15 mouse cellular contexts compared by ENCODE assay signal in the genomic region with DNA sequence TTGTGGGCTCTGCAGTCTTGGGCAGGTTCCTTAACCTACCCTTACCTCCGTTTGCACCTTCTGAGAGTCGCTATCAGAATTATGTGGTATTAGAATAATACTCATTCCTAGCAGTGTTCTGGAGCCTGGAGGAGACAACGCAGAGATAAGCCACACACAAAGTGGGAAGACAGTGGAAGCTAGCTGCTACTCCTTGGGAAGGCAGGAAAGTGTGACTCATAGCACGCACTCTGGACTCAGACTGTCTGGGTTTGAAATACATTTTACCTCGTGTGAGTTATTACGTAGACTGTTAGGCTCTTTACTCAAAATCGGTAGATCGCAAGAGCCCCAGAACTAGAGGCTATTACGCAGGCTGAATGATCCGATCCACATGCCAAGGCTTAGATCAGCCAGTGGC.
DNase-seq lines count a peak whose midpoint lies in the region; ATAC-seq and TF ChIP-seq lines count a peak whose summit lies in the region.
"Had no signal": no experiment of that assay in that cellular context is flagged by ENCODE, and none has a peak within 500 bp of the region (broad histone marks: within the 10 kb centered on the region; RNA-seq: fewer than 3 reads in every experiment).

No protein-coding gene starts in this region.

- TF ChIP-seq CTCF in hindbrain, postnatal 0 days (IDR thresholded peaks at IDR 0.05; ENCODE audit: low read depth), result no peak
- TF ChIP-seq CTCF in embryonic fibroblast, embryonic 13.5 days (IDR thresholded peaks at IDR 0.05; ENCODE audit: borderline replicate concordance, insufficient read depth, low read length), result no peak

- no peaks in the 10 kb centered on the region for H3K36me3 ChIP-seq in hindbrain, embryonic 11.5 days (ENCODE audit: control insufficient read depth, insufficient read depth, low read length)
- no peaks in the 10 kb centered on the region for H3K36me3 ChIP-seq in hindbrain, postnatal 0 days (ENCODE audit: insufficient read depth, low read length)
- H3K36me3 ChIP-seq: G1E had no signal

- no peak for TF ChIP-seq POLR2A in embryonic fibroblast, embryonic 13.5 days (IDR thresholded peaks at IDR 0.05; ENCODE audit: low read depth, low read length)

- no peak for DNase-seq in frontal cortex, postnatal 14 days (ENCODE audit: low spot score in 2 of 2)
- peak; percentile 10 for DNase-seq in hindbrain, embryonic 11.5 days (ENCODE audit: low spot score)
- DNase-seq in hindbrain, postnatal 0 days (ENCODE audit: low spot score), result no peak
- DNase-seq in 416B (ENCODE audit: low read depth), result peak; percentile 34
- no peak for DNase-seq in ovary, postnatal 36 days (ENCODE audit: low spot score)
- DNase-seq in cerebellum, adult 9-10 months, result no peak
- DNase-seq: B cell, adult 2 months; cerebellum, postnatal 10 days; kidney, adult 18-20 months; lung, adult 2 months had no signal

- no peaks in the 10 kb centered on the region for H3K27me3 ChIP-seq in hindbrain, embryonic 11.5 days (ENCODE audit: control insufficient read depth, insufficient read depth, low read length)
- no peaks in the 10 kb centered on the region for H3K27me3 ChIP-seq in hindbrain, postnatal 0 days (ENCODE audit: insufficient read depth, low read length)

- H3K4me3 ChIP-seq in hindbrain, embryonic 11.5 days (ENCODE audit: low read depth, low read length), result no peak overlapping the region
- no peak overlapping the region for H3K4me3 ChIP-seq in hindbrain, postnatal 0 days (ENCODE audit: low read length)
- H3K4me3 ChIP-seq in embryonic fibroblast, embryonic 13.5 days (ENCODE audit: insufficient read depth, low read length), result no peak overlapping the region
- H3K4me3 ChIP-seq: erythroblast, embryonic 14.5 days had no signal

- ATAC-seq in frontal cortex, adult (ENCODE audit: low TSS enrichment), result peak; percentile 94
- no peak for ATAC-seq in hindbrain, embryonic 11.5 days (ENCODE audit: low FRiP score)
- ATAC-seq in hindbrain, postnatal 0 days, result no peak
- ATAC-seq: midbrain, embryonic 16.5 days had no signal

- H3K27ac ChIP-seq in hindbrain, embryonic 11.5 days (ENCODE audit: low read depth, low read length), result no peak overlapping the region
- H3K27ac ChIP-seq in hindbrain, postnatal 0 days, result no peak overlapping the region
- H3K27ac ChIP-seq in embryonic fibroblast, embryonic 13.5 days (ENCODE audit: insufficient read depth, low read length), result peak overlapping the region; percentile 38; the same call in 1 of the 2 replicates

- no peaks in the 10 kb centered on the region; the same call in 1 of the 2 replicates for H3K4me1 ChIP-seq in hindbrain, embryonic 11.5 days (replicated peaks; ENCODE audit: control insufficient read depth, insufficient read depth, low read length)
- no peaks in the 10 kb centered on the region for H3K4me1 ChIP-seq in hindbrain, postnatal 0 days (ENCODE audit: insufficient read depth, low read length)
- peaks cover 18% of the 10 kb centered on the region for H3K4me1 ChIP-seq in embryonic fibroblast, embryonic 13.5 days (ENCODE audit: control insufficient read depth, insufficient read depth, low read length)

- H3K4me2 ChIP-seq in hindbrain, embryonic 11.5 days (replicated peaks; ENCODE audit: low read depth, low read length), result no peak overlapping the region
- H3K4me2 ChIP-seq in hindbrain, postnatal 0 days (ENCODE audit: low read depth, low read length), result no peak overlapping the region

- 89% methylated on average over 10 of the region's 10 CpGs for WGBS in hindbrain, embryonic 11.5 days
- WGBS in hindbrain, postnatal 0 days, result 86% methylated on average over 10 of the region's 10 CpGs

- H3K9ac ChIP-seq in hindbrain, embryonic 11.5 days (ENCODE audit: low read depth, low read length), result no peak overlapping the region
- H3K9ac ChIP-seq in hindbrain, postnatal 0 days (replicated peaks; ENCODE audit: low read length), result no peak overlapping the region

- H3K9me3 ChIP-seq in hindbrain, embryonic 11.5 days (ENCODE audit: control insufficient read depth, low read length), result no peaks in the 10 kb centered on the region
- no peaks in the 10 kb centered on the region for H3K9me3 ChIP-seq in hindbrain, postnatal 0 days (ENCODE audit: low read length)
- H3K9me3 ChIP-seq: G1E had no signal

Comparison
In these comparisons a context has a peak if more than half of its experiments do, and no peak if none do; other contexts are left out.
1. DNase-seq: peak in hindbrain, embryonic 11.5 days (single experiment) and 416B (single experiment); none in frontal cortex, postnatal 14 days (0 of 2), hindbrain, postnatal 0 days (single experiment), ovary, postnatal 36 days (single experiment) and cerebellum, adult 9-10 months (single experiment).